Mouse (Mus musculus) embryonic stem cell, embryonic (primary cell): ENCODE data around the gene Washc4.

Experiments
- CTCF ChIA-PET, 4 experiments: fragments of 300-600 bp in 2 of 4; fragments of 350-600 bp in 2 of 4; sonication (Branson Sonifier 250); formaldehyde crosslinking; loops; one replicate each; lab custom pipeline; 2022; ENCODE audit warnings: inconsistent platforms in 2 of 4; lab: Charles Lee
- POLR2A ChIA-PET, 4 experiments: fragments of 300-600 bp in 2 of 4; fragments of 350-600 bp in 2 of 4; sonication (Branson Sonifier 250); formaldehyde crosslinking; loops; one replicate each; lab custom pipeline; 2022; ENCODE audit warnings: antibody characterized with exemption in 4 of 4, inconsistent platforms in 1 of 4; lab: Charles Lee

Washc4 gene

GRCm38 (mm10) chr10:83644865-83645715 lies 101.5 kb downstream of the Washc4 start:
- ChIA-PET CTCF (interaction anchor here in 1 of 4 experiments (1.1 kb wide), 1 partner anchor 28 kb away, joined by 3 read pairs; no protein-coding TSS in a partner anchor), POLR2A (interaction anchor here in 2 of 4 experiments (0.5 to 1.3 kb wide), 9 partner anchors 14 to 869 kb away, joined by 3 to 4 read pairs (median 3); partner anchors contain the start of gene Aldh1l2 (in 1 of the 2))

DNA sequence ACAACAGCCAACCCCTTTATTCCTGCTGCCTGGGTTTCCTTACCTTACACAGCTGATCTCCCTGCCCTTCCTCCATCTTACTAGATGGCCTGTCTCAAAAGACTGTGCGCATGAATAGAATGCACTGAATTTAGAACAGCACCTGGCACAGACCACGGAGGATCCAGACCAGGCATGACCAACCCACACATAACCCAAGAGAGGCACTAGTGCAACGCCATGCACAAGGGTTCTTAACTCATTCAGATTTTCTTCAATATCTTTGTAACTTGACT lies 102.1 kb downstream of the Washc4 start:
- POLR2A ChIA-PET = interaction anchor here in 2 of 4 experiments (0.5 to 1.3 kb wide), 6 partner anchors 14 to 870 kb away, joined by 3 to 4 read pairs (median 4); no protein-coding TSS in a partner anchor
- CTCF ChIA-PET = no interaction called here
